Mouse (Mus musculus) heart, postnatal 0 days (tissue): ENCODE results near the gene Tro. TPM values are rescaled to one million over a fixed set of nuclear protein-coding genes. Genes with fewer than 3 reads are reported as not detected.

ENCODE experiments used
- ATAC-seq: fragments of 200-750 bp; cut with Nextera tagmentation; 2 replicates; pipeline ENCODE4 v1.8.0; 2017; ENCODE audit warnings: low read depth, moderate number of reproducible peaks, moderate library complexity; ENCODE audit not compliant: insufficient read depth
- DNase-seq: peaks from one replicate; pipeline ENCODE4 v3.0.0-alpha.2; 2016; ENCODE audit warnings: low spot score
- H3K27ac ChIP-seq: fragments of 300-500 bp; sonication (generic); 2 replicates; pipeline ENCODE4 v1.5.1; 2014; ENCODE audit warnings: low read depth, mild to moderate bottlenecking
- H3K27me3 ChIP-seq: fragments of 300-500 bp; sonication (generic); 2 replicates; pipeline ENCODE4 v1.6.1; 2014; ENCODE audit warnings: low read length, mixed read lengths; ENCODE audit not compliant: control insufficient read depth, insufficient read depth
- H3K36me3 ChIP-seq: fragments of 300-500 bp; sonication (generic); replicated peaks from 2 replicates; pipeline ENCODE4 v1.6.1; 2014; ENCODE audit warnings: low read length, mixed read lengths; ENCODE audit not compliant: control insufficient read depth, insufficient read depth
- H3K4me1 ChIP-seq: fragments of 300-500 bp; sonication (generic); 2 replicates; pipeline ENCODE4 v1.6.1; 2014; ENCODE audit warnings: antibody characterized with exemption; ENCODE audit not compliant: control insufficient read depth, insufficient read depth
- H3K4me2 ChIP-seq: fragments of 300-500 bp; sonication (generic); 2 replicates; pipeline ENCODE4 v1.6.1; 2014; ENCODE audit warnings: low read depth, mild to moderate bottlenecking, low read length, moderate library complexity
- H3K4me3 ChIP-seq: fragments of 300-500 bp; sonication (generic); 2 replicates; pipeline ENCODE4 v1.5.1; 2014; ENCODE audit warnings: low read depth, low read length
- H3K9ac ChIP-seq: fragments of 300-500 bp; sonication (generic); replicated peaks from 2 replicates; pipeline ENCODE4 v1.6.1; 2014; ENCODE audit warnings: low read depth, low read length, mixed read lengths
- H3K9me3 ChIP-seq: fragments of 300-500 bp; sonication (generic); replicated peaks from 2 replicates; pipeline ENCODE4 v1.6.1; 2016; ENCODE audit warnings: low read length; ENCODE audit not compliant: control insufficient read depth
- CTCF ChIP-seq: IDR thresholded peaks from 2 replicates; pipeline ENCODE4 v1.5.1; 2016; ENCODE audit warnings: antibody characterized with exemption, control low read depth, low read depth
- EP300 ChIP-seq: IDR thresholded peaks from 2 replicates; pipeline ENCODE4 v1.6.1; 2016; ENCODE audit warnings: antibody characterized with exemption, low read depth
- WGBS: fragments of 180-500 bp; shearing (Covaris S2); extraction: QIAGEN DNeasy Blood & Tissue Kit; methylation state at CpG from one replicate; pipeline ENCODE4 v1.1.7; 2014; 5-methylcytosine and 5-hydroxymethylcytosine counted together
- polyA plus RNA-seq: library from polyadenylated mRNA; unstranded; fragments of >200 nt; fragmentation: Nextera tagmentation; extraction: Ambion mirVana; gene quantifications from 2 replicates; pipeline ENCODE4 v1.2.1, GENCODE M21; 2015
- total RNA-seq: library from RNA; depleted of rRNA; stranded (reverse); fragments of >200 nt; gene quantifications from 2 replicates; pipeline ENCODE4 v1.2.3, GENCODE M21; 2014; ENCODE audit warnings: low replicate concordance; rRNA removed

Gene Tro
- total RNA-seq (15.0 and 19.9 TPM in 2 replicates), polyA plus RNA-seq (5.0 and 6.5 TPM in 2 replicates)

GRCm38 (mm10) chrX:150656908-150657796, at the start of gene Tro:
TSS of gene Tro (minus strand) at chrX:150657583.
- Histone ChIP-seq H3K4me1 (no peaks in the 10 kb centered on the region), H3K4me2 (peak within 1 kb of the TSS; percentile 71), H3K9ac (peak within 1 kb of the TSS; percentile 28; the same call in 1 of the 2 replicates), H3K4me3 (peak within 1 kb of the TSS; percentile 53), H3K27me3 (no peaks in the 10 kb centered on the region), H3K36me3 (peaks cover 7% of the 10 kb centered on the region; the same call in 1 of the 2 replicates), H3K27ac (no peak within 1 kb of the TSS), H3K9me3 (no peaks in the 10 kb centered on the region)
- WGBS = 19% methylated on average over 37 of the region's 37 CpGs
- ATAC-seq (peak; percentile 81), DNase-seq (no peak)
- TF ChIP-seq EP300 = no peak
- no peak for TF ChIP-seq CTCF

DNA sequence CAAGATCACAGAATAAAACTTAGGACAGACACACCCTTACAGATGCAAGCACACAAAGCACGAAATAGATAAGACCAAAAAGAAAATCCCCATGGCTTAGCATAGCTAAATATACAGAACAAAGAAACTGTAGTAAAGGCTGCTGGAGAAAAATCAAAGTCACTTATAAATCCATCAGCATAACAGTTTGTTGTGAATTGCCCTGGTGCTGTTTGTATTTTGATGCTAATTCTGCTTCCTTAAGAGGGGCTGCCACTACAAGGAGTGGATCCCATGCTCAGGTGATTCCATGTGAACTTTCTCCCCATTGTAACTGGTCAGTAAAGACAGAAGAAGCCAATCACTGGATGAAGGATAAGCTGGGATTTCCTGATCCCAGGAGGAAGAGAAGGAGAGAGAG, 20.1 kb upstream of the Tro start:
- no peaks in the 10 kb centered on the region for H3K27me3 ChIP-seq
- TF ChIP-seq CTCF (no peak), EP300 (no peak)
- DNase-seq (no peak), ATAC-seq (no peak)
- H3K9me3 ChIP-seq = no peaks in the 10 kb centered on the region
- H3K4me1 ChIP-seq = no peaks in the 10 kb centered on the region
- no peak overlapping the region for H3K9ac ChIP-seq
- no peak overlapping the region for H3K27ac ChIP-seq
- H3K4me2 ChIP-seq = no peak overlapping the region
- no peaks in the 10 kb centered on the region for H3K36me3 ChIP-seq
- WGBS = 47% methylated on average over 1 of the region's 1 CpGs
- no peak overlapping the region for H3K4me3 ChIP-seq

GRCm38 (mm10) chrX:150662809-150663208, 5.4 kb upstream of the Tro start:
- 39% methylated on average over 4 of the region's 4 CpGs for WGBS
- Histone ChIP-seq H3K9ac (no peak overlapping the region), H3K27me3 (no peaks in the 10 kb centered on the region), H3K4me3 (no peak overlapping the region), H3K4me1 (no peaks in the 10 kb centered on the region), H3K4me2 (no peak overlapping the region), H3K9me3 (no peaks in the 10 kb centered on the region), H3K36me3 (no peaks in the 10 kb centered on the region), H3K27ac (no peak overlapping the region)
- ATAC-seq (no peak), DNase-seq (no peak)
- TF ChIP-seq EP300 (no peak), CTCF (peak; percentile 38)

GRCm38 (mm10) chrX:150657797-150658118, 375 bp upstream of the Tro start:
- H3K9me3 ChIP-seq = no peaks in the 10 kb centered on the region
- no peaks in the 10 kb centered on the region for H3K27me3 ChIP-seq
- no peak for ATAC-seq
- DNase-seq = no peak
- H3K4me3 ChIP-seq = peak overlapping the region; percentile 53
- no peak overlapping the region for H3K9ac ChIP-seq
- 45% methylated on average over 3 of the region's 3 CpGs for WGBS
- TF ChIP-seq CTCF = no peak
- peak overlapping the region; percentile 71 for H3K4me2 ChIP-seq
- peaks cover 2% of the 10 kb centered on the region; the same call in 1 of the 2 replicates for H3K36me3 ChIP-seq
- H3K4me1 ChIP-seq = no peaks in the 10 kb centered on the region
- H3K27ac ChIP-seq = no peak overlapping the region

- no peak for TF ChIP-seq EP300
- TF ChIP-seq CTCF = no peak
- H3K27me3 ChIP-seq = no peaks in the 10 kb centered on the region
- H3K27ac ChIP-seq = no peak overlapping the region
- WGBS = 37% methylated on average over 31 of the region's 44 CpGs
- no peaks in the 10 kb centered on the region for H3K4me1 ChIP-seq
- H3K9me3 ChIP-seq = no peaks in the 10 kb centered on the region
- peak overlapping the region; percentile 28; the same call in 1 of the 2 replicates for H3K9ac ChIP-seq
- DNase-seq (no peak), ATAC-seq (0 out of 2 replicates have a peak, but pooled peaks have one; percentile 24)
- H3K36me3 ChIP-seq = peaks cover 7% of the 10 kb centered on the region; the same call in 1 of the 2 replicates
- H3K4me3 ChIP-seq = peak overlapping the region; percentile 53
- H3K4me2 ChIP-seq = peak overlapping the region; percentile 71
These were observed 1.1 kb downstream of the Tro start for GRCm38 (mm10) chrX:150656122-150656907.
